Mouse (Mus musculus) C2C12 (cell line): Measurements from ENCODE around the gene Cobl.

ENCODE experiments used
- CTCF ChIP-seq: IDR thresholded peaks from one replicate; pipeline ENCODE4 v1.5.1; 2011; ENCODE audit not compliant: control insufficient read depth, insufficient read depth, insufficient read length
- USF1 ChIP-seq: IDR thresholded peaks from one replicate; pipeline ENCODE4 v1.6.1; 2011; ENCODE audit warnings: low read depth, mild to moderate bottlenecking, control low read depth, moderate library complexity

DNA sequence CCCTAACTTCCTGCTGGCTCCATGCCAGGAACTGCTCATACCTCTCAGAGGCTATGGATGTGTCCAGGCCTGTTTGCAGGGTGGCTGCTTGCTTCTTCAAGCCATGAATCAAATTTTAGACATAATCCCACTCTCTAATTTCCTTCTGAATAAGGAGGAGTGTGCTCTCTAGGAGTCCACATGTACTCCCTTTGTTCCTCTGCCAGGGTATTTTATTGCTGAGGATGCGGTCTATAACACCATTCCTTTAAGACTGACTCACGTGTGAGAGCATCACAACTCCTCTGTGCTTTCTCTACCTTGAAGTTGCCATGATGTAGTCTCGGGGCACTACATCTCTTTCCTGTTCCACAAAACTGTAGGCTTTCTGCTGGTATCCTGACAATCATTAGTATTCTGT is 269.4 kb downstream of the Cobl start:
- no peak for TF ChIP-seq USF1
- no peak for TF ChIP-seq CTCF
